Mouse (Mus musculus): ENCODE measurements at regions not wholly inside any gene's neighbourhood (a gene's known extent, or its start where the extent isn't known, plus 50 kb on each side); places are given as distances from the start of the nearest gene placed in this dataset.

DNA sequence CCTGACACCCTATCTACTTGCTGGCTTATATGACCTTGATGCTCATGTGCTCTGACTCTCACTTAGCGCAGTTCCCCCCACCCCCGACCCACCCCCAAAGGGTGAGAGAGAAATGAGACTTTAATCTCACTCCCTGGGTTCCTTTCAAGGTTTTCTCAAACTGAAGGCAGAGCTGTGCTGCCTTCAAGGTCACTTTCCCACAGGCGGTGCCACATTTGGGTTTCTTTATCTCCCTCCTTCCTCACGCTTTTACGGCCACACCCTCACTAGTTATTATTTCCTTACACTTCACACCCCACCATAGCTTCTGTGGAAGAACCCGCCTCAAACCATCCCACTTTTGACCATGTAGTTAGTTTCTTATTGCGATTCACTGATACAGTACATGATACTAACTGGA, 244.1 kb upstream of the Nr5a2 start:
- TF ChIP-seq EP300 (IDR thresholded peaks at IDR 0.05; ENCODE audit: insufficient read depth, low read depth, low read length) = no peak
- TF ChIP-seq CTCF (IDR thresholded peaks at IDR 0.05) = no peak
- no peak for TF ChIP-seq POLR2A (IDR thresholded peaks at IDR 0.05; ENCODE audit: insufficient read depth, low read depth, low read length)
- no peak overlapping the region for H3K4me3 ChIP-seq
- no peaks in the 10 kb centered on the region for H3K27me3 ChIP-seq (ENCODE audit: control insufficient read depth, insufficient read depth, low read length)
- H3K36me3 ChIP-seq (ENCODE audit: control insufficient read depth, insufficient read depth, low read length) = no peaks in the 10 kb centered on the region
- H3K27ac ChIP-seq = no peak overlapping the region
- DNase-seq = no peak
- H3K79me2 ChIP-seq (replicated peaks; ENCODE audit: control insufficient read depth, insufficient read depth, low read length) = no peaks in the 10 kb centered on the region
- 68% methylated on average over 7 of the region's 7 CpGs for WGBS
- H3K4me1 ChIP-seq (ENCODE audit: control insufficient read depth, insufficient read depth, low read length) = no peaks in the 10 kb centered on the region
- intact Hi-C loops (cut with DNase I) = no loop called here
- no peak overlapping the region for H3K9ac ChIP-seq (ENCODE audit: low read depth, low read length)

DNA sequence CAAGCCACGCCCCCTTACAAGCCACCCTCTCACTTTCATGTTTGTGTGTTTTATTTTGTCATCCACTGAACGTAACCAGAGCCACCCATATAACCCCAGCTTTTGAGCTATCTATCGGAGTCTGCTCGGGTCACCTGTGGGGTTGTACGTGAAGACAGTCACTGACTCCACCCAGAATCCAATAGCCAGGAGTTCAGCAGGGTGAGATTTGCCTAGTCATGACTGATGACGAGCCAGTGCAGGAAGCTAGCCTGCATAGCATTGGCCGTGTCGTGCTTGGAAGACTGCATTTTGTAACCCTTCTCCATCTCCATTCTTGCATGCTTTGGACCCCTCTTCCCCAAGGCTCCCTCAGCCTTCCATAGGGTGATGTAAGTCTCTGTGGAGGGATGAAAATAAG, 243.3 kb upstream of the Nr5a2 start:
- WGBS = 78% methylated on average over 8 of the region's 8 CpGs
- TF ChIP-seq CTCF (IDR thresholded peaks at IDR 0.05) (no peak), POLR2A (IDR thresholded peaks at IDR 0.05; ENCODE audit: insufficient read depth, low read depth, low read length) (no peak), EP300 (IDR thresholded peaks at IDR 0.05; ENCODE audit: insufficient read depth, low read depth, low read length) (no peak)
- Histone ChIP-seq H3K4me1 (ENCODE audit: control insufficient read depth, insufficient read depth, low read length) (no peaks in the 10 kb centered on the region), H3K79me2 (replicated peaks; ENCODE audit: control insufficient read depth, insufficient read depth, low read length) (no peaks in the 10 kb centered on the region), H3K4me3 (no peak overlapping the region), H3K27me3 (ENCODE audit: control insufficient read depth, insufficient read depth, low read length) (no peaks in the 10 kb centered on the region), H3K36me3 (ENCODE audit: control insufficient read depth, insufficient read depth, low read length) (no peaks in the 10 kb centered on the region), H3K27ac (no peak overlapping the region), H3K9ac (ENCODE audit: low read depth, low read length) (no peak overlapping the region)
- intact Hi-C loops (cut with DNase I) = no loop called here
- no peak for DNase-seq

DNA sequence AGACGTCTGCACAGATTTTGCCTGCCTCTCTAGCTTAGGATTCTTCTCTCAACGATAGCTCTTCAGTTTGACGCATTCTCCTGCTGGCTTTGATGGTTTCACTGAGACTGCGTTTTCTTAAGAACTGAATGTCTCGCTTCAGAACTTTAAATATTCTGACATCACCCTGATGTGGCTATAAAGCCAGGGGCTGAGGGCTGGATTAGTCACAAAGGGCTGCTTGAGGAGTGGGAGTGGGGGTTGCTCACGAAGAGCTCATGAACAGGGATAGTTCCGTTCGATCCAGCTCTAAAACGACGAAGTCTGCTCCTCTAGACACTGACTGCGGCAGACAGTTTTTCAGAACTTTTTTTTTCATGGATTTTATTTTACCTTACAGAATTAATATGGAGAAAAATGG, 240.7 kb upstream of the Nr5a2 start:
- no peaks in the 10 kb centered on the region for H3K79me2 ChIP-seq (replicated peaks; ENCODE audit: control insufficient read depth, insufficient read depth, low read length)
- H3K27ac ChIP-seq = no peak overlapping the region
- H3K4me1 ChIP-seq (ENCODE audit: control insufficient read depth, insufficient read depth, low read length) = no peaks in the 10 kb centered on the region
- no peak for TF ChIP-seq EP300 (IDR thresholded peaks at IDR 0.05; ENCODE audit: insufficient read depth, low read depth, low read length)
- TF ChIP-seq POLR2A (IDR thresholded peaks at IDR 0.05; ENCODE audit: insufficient read depth, low read depth, low read length) = no peak
- no peak overlapping the region for H3K4me3 ChIP-seq
- DNase-seq = no peak
- 79% methylated on average over 11 of the region's 11 CpGs for WGBS
- H3K36me3 ChIP-seq (ENCODE audit: control insufficient read depth, insufficient read depth, low read length) = no peaks in the 10 kb centered on the region
- no peak overlapping the region for H3K9ac ChIP-seq (ENCODE audit: low read depth, low read length)
- intact Hi-C loops (cut with DNase I) = no loop called here
- no peaks in the 10 kb centered on the region for H3K27me3 ChIP-seq (ENCODE audit: control insufficient read depth, insufficient read depth, low read length)

DNA sequence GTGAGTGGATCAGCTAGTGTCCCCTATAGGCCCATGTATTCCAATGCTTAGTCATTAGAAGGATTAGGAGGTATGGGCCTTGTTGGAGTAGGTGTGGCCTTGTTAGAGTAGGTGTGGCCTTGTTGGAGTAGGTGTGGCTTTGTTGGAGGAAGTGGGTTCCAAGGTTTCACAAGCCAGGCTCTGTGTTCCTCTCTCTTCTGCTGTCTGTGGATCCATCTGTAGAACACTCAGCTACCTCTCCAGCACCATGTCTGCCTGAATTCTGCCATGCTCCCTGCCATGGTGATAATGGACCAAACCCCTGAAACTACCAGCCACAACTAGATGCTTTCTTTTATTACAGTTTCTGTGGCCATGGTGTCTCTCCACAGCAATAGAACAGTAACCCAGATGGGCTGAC, 235.7 kb upstream of the Nr5a2 start:
- TF ChIP-seq CTCF (IDR thresholded peaks at IDR 0.05) = no peak
- no peak for TF ChIP-seq POLR2A (IDR thresholded peaks at IDR 0.05; ENCODE audit: insufficient read depth, low read depth, low read length)
- no peak for TF ChIP-seq EP300 (IDR thresholded peaks at IDR 0.05; ENCODE audit: insufficient read depth, low read depth, low read length)
- intact Hi-C loops (cut with DNase I) = no loop called here
- DNase-seq = no peak

DNA sequence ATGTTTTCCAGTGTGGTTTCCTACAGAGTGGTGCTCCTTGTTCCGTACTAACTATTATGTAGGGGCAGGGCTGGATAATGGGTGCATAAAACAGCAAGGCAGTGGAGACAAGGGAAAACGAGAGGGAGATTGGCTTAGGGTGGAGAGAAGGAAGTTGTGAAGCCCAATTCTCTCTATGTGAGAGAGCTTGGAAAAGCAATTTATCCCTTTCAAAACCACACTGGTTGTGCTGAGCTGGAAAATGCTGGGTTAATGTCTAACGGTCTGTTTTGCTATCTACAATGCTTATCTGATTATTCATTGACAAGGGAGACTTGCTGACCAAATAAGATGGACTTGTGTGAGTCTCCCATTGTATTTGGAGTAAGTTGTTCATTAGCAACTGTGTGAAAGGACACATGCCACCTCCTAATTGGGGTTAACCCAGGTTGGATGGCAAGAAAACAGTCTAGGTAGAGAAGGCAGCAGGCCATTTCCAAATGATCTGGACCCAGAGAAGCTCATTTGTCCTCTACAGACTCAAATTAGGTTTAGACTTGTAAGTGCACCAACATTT, 234.9 kb upstream of the Nr5a2 start:
- Histone ChIP-seq H3K27ac (no peak overlapping the region), H3K27me3 (ENCODE audit: control insufficient read depth, insufficient read depth, low read length) (no peaks in the 10 kb centered on the region), H3K4me3 (no peak overlapping the region), H3K9ac (ENCODE audit: low read depth, low read length) (no peak overlapping the region), H3K36me3 (ENCODE audit: control insufficient read depth, insufficient read depth, low read length) (no peaks in the 10 kb centered on the region), H3K79me2 (replicated peaks; ENCODE audit: control insufficient read depth, insufficient read depth, low read length) (no peaks in the 10 kb centered on the region), H3K4me1 (ENCODE audit: control insufficient read depth, insufficient read depth, low read length) (no peaks in the 10 kb centered on the region)
- intact Hi-C loops (cut with DNase I) = no loop called here
- DNase-seq = no peak
- 57% methylated on average over 3 of the region's 3 CpGs for WGBS
- TF ChIP-seq EP300 (IDR thresholded peaks at IDR 0.05; ENCODE audit: insufficient read depth, low read depth, low read length) (no peak), POLR2A (IDR thresholded peaks at IDR 0.05; ENCODE audit: insufficient read depth, low read depth, low read length) (no peak), CTCF (IDR thresholded peaks at IDR 0.05) (no peak)

More for the DNA sequence above, 235.7 kb upstream of the Nr5a2 start:
- H3K9ac ChIP-seq (ENCODE audit: low read depth, low read length) = no peak overlapping the region
- no peak overlapping the region for H3K4me3 ChIP-seq
- no peaks in the 10 kb centered on the region for H3K36me3 ChIP-seq (ENCODE audit: control insufficient read depth, insufficient read depth, low read length)
- H3K27ac ChIP-seq = no peak overlapping the region
- H3K27me3 ChIP-seq (ENCODE audit: control insufficient read depth, insufficient read depth, low read length) = no peaks in the 10 kb centered on the region
- H3K4me1 ChIP-seq (ENCODE audit: control insufficient read depth, insufficient read depth, low read length) = no peaks in the 10 kb centered on the region
- H3K79me2 ChIP-seq (replicated peaks; ENCODE audit: control insufficient read depth, insufficient read depth, low read length) = no peaks in the 10 kb centered on the region

DNA sequence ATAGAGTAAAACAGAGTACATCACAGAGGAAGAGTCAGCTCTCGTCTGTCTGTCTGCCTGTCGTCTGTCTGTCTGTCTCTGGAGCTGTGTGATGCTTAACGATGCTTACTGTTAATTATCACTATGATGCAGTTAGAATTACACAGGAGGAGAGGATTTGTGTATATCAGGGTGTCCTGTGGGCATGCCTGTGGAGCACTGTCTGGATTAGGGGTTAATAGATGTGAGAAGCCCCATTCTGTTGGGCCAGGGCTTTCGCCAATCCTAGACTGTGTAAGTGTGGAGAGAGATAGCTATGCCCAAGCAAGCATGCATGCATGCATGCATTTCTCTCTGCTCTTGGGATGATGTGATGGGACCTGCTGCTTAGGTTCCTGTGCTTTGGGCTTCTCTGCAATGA, 218.0 kb upstream of the Nr5a2 start:
- no peaks in the 10 kb centered on the region for H3K79me2 ChIP-seq (replicated peaks; ENCODE audit: control insufficient read depth, insufficient read depth, low read length)
- TF ChIP-seq POLR2A (IDR thresholded peaks at IDR 0.05; ENCODE audit: insufficient read depth, low read depth, low read length) (no peak), CTCF (IDR thresholded peaks at IDR 0.05) (no peak), EP300 (IDR thresholded peaks at IDR 0.05; ENCODE audit: insufficient read depth, low read depth, low read length) (no peak)
- H3K9ac ChIP-seq (ENCODE audit: low read depth, low read length) = no peak overlapping the region
- H3K36me3 ChIP-seq (ENCODE audit: control insufficient read depth, insufficient read depth, low read length) = no peaks in the 10 kb centered on the region
- DNase-seq = no peak
- intact Hi-C loops (cut with DNase I) = no loop called here
- H3K4me1 ChIP-seq (ENCODE audit: control insufficient read depth, insufficient read depth, low read length) = no peaks in the 10 kb centered on the region
- H3K27me3 ChIP-seq (ENCODE audit: control insufficient read depth, insufficient read depth, low read length) = no peaks in the 10 kb centered on the region
- WGBS = 87% methylated on average over 4 of the region's 4 CpGs
- no peak overlapping the region for H3K4me3 ChIP-seq
- H3K27ac ChIP-seq = no peak overlapping the region
